Mouse (Mus musculus): ENCODE measurements around the gene Mfsd7a.

DNA sequence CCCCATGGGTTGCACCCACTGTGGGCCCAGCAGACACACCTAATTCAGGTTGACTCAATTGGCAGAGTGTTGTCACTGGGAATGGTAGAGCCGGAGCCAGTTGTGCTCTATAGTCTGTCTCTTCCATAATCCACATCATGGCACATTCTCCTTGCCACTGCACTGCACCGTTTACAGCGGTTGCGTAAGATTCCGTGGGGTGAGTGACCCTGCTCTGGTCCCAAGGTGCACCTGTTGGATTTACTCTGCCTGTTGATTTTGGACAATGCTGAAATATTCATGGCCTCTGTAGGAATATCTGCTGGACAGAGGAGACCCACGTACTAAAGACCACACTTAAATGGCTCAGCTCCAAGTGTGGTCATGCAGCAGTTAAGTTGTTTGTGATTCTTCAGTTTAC is 34.3 kb upstream of the Mfsd7a start:
- TF ChIP-seq POLR2A (IDR thresholded peaks at IDR 0.05; ENCODE audit: extremely low read depth, insufficient read depth, low read length) (no peak), CTCF (IDR thresholded peaks at IDR 0.05; ENCODE audit: low read depth, low read length) (no peak)

Data from liver, adult 2 months (tissue).